Mouse (Mus musculus): Measurements from ENCODE around the gene Zmynd8. TPM values are rescaled to one million over a fixed set of nuclear protein-coding genes. Genes with fewer than 3 reads are reported as not detected.
"Not testable (repeated sequence)": the region's sequence is repeated elsewhere in the genome, so short reads cannot be mapped to it uniquely, and the experiment has no call there.

Gene Zmynd8
- polyA plus RNA-seq, 1 experiment from 2014 or later: 43.5 TPM

- no peak overlapping the region for H3K4me2 ChIP-seq (ENCODE audit: low read depth, severe bottlenecking)
- H3K27me3 ChIP-seq (ENCODE audit: control insufficient read depth, insufficient read depth, low read length): no peaks in the 10 kb centered on the region
- no peaks in the 10 kb centered on the region for H3K4me1 ChIP-seq (ENCODE audit: control insufficient read depth, insufficient read depth, low read length)
- no peak for ATAC-seq (ENCODE audit: insufficient number of reproducible peaks, low FRiP score, low TSS enrichment, low read depth)
- peaks cover 28% of the 10 kb centered on the region for H3K36me3 ChIP-seq (ENCODE audit: control insufficient read depth, insufficient read depth, low read length)
- no peak for DNase-seq (ENCODE audit: low spot score)
- no peak overlapping the region for H3K27ac ChIP-seq (replicated peaks; ENCODE audit: low read depth, low read length)
- no peaks in the 10 kb centered on the region for H3K9me3 ChIP-seq (ENCODE audit: control insufficient read depth, low read length)
- no peak overlapping the region for H3K4me3 ChIP-seq (ENCODE audit: low read depth, low read length)
- WGBS: 93% methylated on average over 8 of the region's 8 CpGs
- H3K9ac ChIP-seq (ENCODE audit: low read length): no peak overlapping the region
Measured at GRCm38 (mm10) chr2:165812889-165813288, 85.9 kb downstream of the Zmynd8 start.

GRCm38 (mm10) chr2:165811536-165811935 lies 87.3 kb downstream of the Zmynd8 start:
- H3K27me3 ChIP-seq (ENCODE audit: control insufficient read depth, insufficient read depth, low read length): no peaks in the 10 kb centered on the region
- WGBS: 69% methylated on average over 5 of the region's 5 CpGs
- H3K27ac ChIP-seq (replicated peaks; ENCODE audit: low read depth, low read length): no peak overlapping the region
- DNase-seq (ENCODE audit: low spot score) (peak; percentile 34), ATAC-seq (ENCODE audit: insufficient number of reproducible peaks, low FRiP score, low TSS enrichment, low read depth) (no peak)
- H3K9me3 ChIP-seq (ENCODE audit: control insufficient read depth, low read length): no peaks in the 10 kb centered on the region
- no peak overlapping the region for H3K9ac ChIP-seq (ENCODE audit: low read length)
- peaks cover 29% of the 10 kb centered on the region for H3K36me3 ChIP-seq (ENCODE audit: control insufficient read depth, insufficient read depth, low read length)
- no peak overlapping the region for H3K4me2 ChIP-seq (ENCODE audit: low read depth, severe bottlenecking)
- no peak overlapping the region for H3K4me3 ChIP-seq (ENCODE audit: low read depth, low read length)
- H3K4me1 ChIP-seq (ENCODE audit: control insufficient read depth, insufficient read depth, low read length): 0 out of 2 replicates have a peak, but pooled peaks cover under 1% of the 10 kb centered on the region

- H3K9ac ChIP-seq (ENCODE audit: low read length): no peak overlapping the region
- no peak for DNase-seq (ENCODE audit: low spot score)
Measured at GRCm38 (mm10) chr2:165809901-165810477, 88.8 kb downstream of the Zmynd8 start.

GRCm38 (mm10) chr2:165809091-165809490 lies 89.7 kb downstream of the Zmynd8 start:
- no peak overlapping the region for H3K4me2 ChIP-seq (ENCODE audit: low read depth, severe bottlenecking)
- H3K27ac ChIP-seq (replicated peaks; ENCODE audit: low read depth, low read length): no peak overlapping the region
- WGBS: 91% methylated on average over 5 of the region's 5 CpGs
- no peaks in the 10 kb centered on the region for H3K9me3 ChIP-seq (ENCODE audit: control insufficient read depth, low read length)
- H3K4me3 ChIP-seq (ENCODE audit: low read depth, low read length): no peak overlapping the region
- no peak overlapping the region for H3K9ac ChIP-seq (ENCODE audit: low read length)
- H3K36me3 ChIP-seq (ENCODE audit: control insufficient read depth, insufficient read depth, low read length): peaks cover 31% of the 10 kb centered on the region
- ATAC-seq (ENCODE audit: insufficient number of reproducible peaks, low FRiP score, low TSS enrichment, low read depth): no peak
- H3K4me1 ChIP-seq (ENCODE audit: control insufficient read depth, insufficient read depth, low read length): 0 out of 2 replicates have a peak, but pooled peaks cover 3% of the 10 kb centered on the region
- no peaks in the 10 kb centered on the region for H3K27me3 ChIP-seq (ENCODE audit: control insufficient read depth, insufficient read depth, low read length)
- DNase-seq (ENCODE audit: low spot score): no peak

More at GRCm38 (mm10) chr2:165809901-165810477, 88.8 kb downstream of the Zmynd8 start:
- Histone ChIP-seq H3K36me3 (ENCODE audit: control insufficient read depth, insufficient read depth, low read length) (peaks cover 28% of the 10 kb centered on the region), H3K27me3 (ENCODE audit: control insufficient read depth, insufficient read depth, low read length) (no peaks in the 10 kb centered on the region), H3K4me3 (ENCODE audit: low read depth, low read length) (no peak overlapping the region), H3K27ac (replicated peaks; ENCODE audit: low read depth, low read length) (no peak overlapping the region), H3K4me1 (ENCODE audit: control insufficient read depth, insufficient read depth, low read length) (0 out of 2 replicates have a peak, but pooled peaks cover 3% of the 10 kb centered on the region), H3K4me2 (ENCODE audit: low read depth, severe bottlenecking) (no peak overlapping the region), H3K9me3 (ENCODE audit: control insufficient read depth, low read length) (no peaks in the 10 kb centered on the region)
- no peak for ATAC-seq (ENCODE audit: insufficient number of reproducible peaks, low FRiP score, low TSS enrichment, low read depth)
- WGBS: 93% methylated on average over 5 of the region's 5 CpGs

GRCm38 (mm10) chr2:165808179-165808975 lies 90.4 kb downstream of the Zmynd8 start:
- no peaks in the 10 kb centered on the region for H3K27me3 ChIP-seq (ENCODE audit: control insufficient read depth, insufficient read depth, low read length)
- no peak overlapping the region for H3K4me2 ChIP-seq (ENCODE audit: low read depth, severe bottlenecking)
- H3K27ac ChIP-seq (replicated peaks; ENCODE audit: low read depth, low read length): no peak overlapping the region
- H3K9ac ChIP-seq (ENCODE audit: low read length): no peak overlapping the region
- peaks cover 31% of the 10 kb centered on the region for H3K36me3 ChIP-seq (ENCODE audit: control insufficient read depth, insufficient read depth, low read length)
- 97% methylated on average over 12 of the region's 12 CpGs for WGBS
- H3K4me3 ChIP-seq (ENCODE audit: low read depth, low read length): no peak overlapping the region
- no peak for DNase-seq (ENCODE audit: low spot score)
- H3K9me3 ChIP-seq (ENCODE audit: control insufficient read depth, low read length): no peaks in the 10 kb centered on the region
- ATAC-seq (ENCODE audit: insufficient number of reproducible peaks, low FRiP score, low TSS enrichment, low read depth): no peak
- H3K4me1 ChIP-seq (ENCODE audit: control insufficient read depth, insufficient read depth, low read length): 0 out of 2 replicates have a peak, but pooled peaks cover 3% of the 10 kb centered on the region

GRCm38 (mm10) chr2:165800174-165800573 lies 98.6 kb downstream of the Zmynd8 start:
- H3K4me3 ChIP-seq (ENCODE audit: low read depth, low read length); ATAC-seq (ENCODE audit: insufficient number of reproducible peaks, low FRiP score, low TSS enrichment, low read depth); H3K4me2 ChIP-seq (ENCODE audit: low read depth, severe bottlenecking); H3K9me3 ChIP-seq (ENCODE audit: control insufficient read depth, low read length); H3K27ac ChIP-seq (replicated peaks; ENCODE audit: low read depth, low read length); DNase-seq (ENCODE audit: low spot score); H3K9ac ChIP-seq (ENCODE audit: low read length); H3K4me1 ChIP-seq (ENCODE audit: control insufficient read depth, insufficient read depth, low read length); H3K27me3 ChIP-seq (ENCODE audit: control insufficient read depth, insufficient read depth, low read length): not testable (repeated sequence)
- 94% methylated on average over 3 of the region's 3 CpGs for WGBS
- peaks cover 27% of the 10 kb centered on the region for H3K36me3 ChIP-seq (ENCODE audit: control insufficient read depth, insufficient read depth, low read length)

- Histone ChIP-seq H3K27me3 (ENCODE audit: control insufficient read depth, insufficient read depth, low read length) (no peaks in the 10 kb centered on the region), H3K4me2 (ENCODE audit: low read depth, severe bottlenecking) (no peak overlapping the region), H3K9me3 (ENCODE audit: control insufficient read depth, low read length) (no peaks in the 10 kb centered on the region; the same call in 1 of the 2 replicates), H3K4me3 (ENCODE audit: low read depth, low read length) (no peak overlapping the region), H3K9ac (ENCODE audit: low read length) (no peak overlapping the region), H3K27ac (replicated peaks; ENCODE audit: low read depth, low read length) (no peak overlapping the region), H3K36me3 (ENCODE audit: control insufficient read depth, insufficient read depth, low read length) (peaks cover 33% of the 10 kb centered on the region), H3K4me1 (ENCODE audit: control insufficient read depth, insufficient read depth, low read length) (no peaks in the 10 kb centered on the region)
- ATAC-seq (ENCODE audit: insufficient number of reproducible peaks, low FRiP score, low TSS enrichment, low read depth): no peak
- no peak for DNase-seq (ENCODE audit: low spot score)
- 73% methylated on average over 8 of the region's 8 CpGs for WGBS
Measured at GRCm38 (mm10) chr2:165797876-165798275, 100.9 kb downstream of the Zmynd8 start.

- Histone ChIP-seq H3K4me3 (ENCODE audit: low read depth, low read length) (no peak overlapping the region), H3K9me3 (ENCODE audit: control insufficient read depth, low read length) (no peaks in the 10 kb centered on the region), H3K36me3 (ENCODE audit: control insufficient read depth, insufficient read depth, low read length) (peaks cover 27% of the 10 kb centered on the region), H3K4me2 (ENCODE audit: low read depth, severe bottlenecking) (no peak overlapping the region), H3K27me3 (ENCODE audit: control insufficient read depth, insufficient read depth, low read length) (no peaks in the 10 kb centered on the region), H3K27ac (replicated peaks; ENCODE audit: low read depth, low read length) (no peak overlapping the region), H3K4me1 (ENCODE audit: control insufficient read depth, insufficient read depth, low read length) (no peaks in the 10 kb centered on the region), H3K9ac (ENCODE audit: low read length) (no peak overlapping the region)
- no peak for DNase-seq (ENCODE audit: low spot score)
- WGBS: 86% methylated on average over 3 of the region's 3 CpGs
- ATAC-seq (ENCODE audit: insufficient number of reproducible peaks, low FRiP score, low TSS enrichment, low read depth): no peak
Measured at GRCm38 (mm10) chr2:165793283-165793638, 105.6 kb downstream of the Zmynd8 start.
